Mouse (Mus musculus) frontal cortex, postnatal 36 days (tissue): Measurements from ENCODE around the gene Trp53i13.
"Not testable (repeated sequence)": the region's sequence is repeated elsewhere in the genome, so short reads cannot be mapped to it uniquely, and the experiment has no call there.

ENCODE experiments used
- DNase-seq, 2 experiments: peaks; one replicate each; pipeline ENCODE4 v3.0.0; 2022; ENCODE audit warnings: low spot score in 2 of 2

The Trp53i13 gene

DNA sequence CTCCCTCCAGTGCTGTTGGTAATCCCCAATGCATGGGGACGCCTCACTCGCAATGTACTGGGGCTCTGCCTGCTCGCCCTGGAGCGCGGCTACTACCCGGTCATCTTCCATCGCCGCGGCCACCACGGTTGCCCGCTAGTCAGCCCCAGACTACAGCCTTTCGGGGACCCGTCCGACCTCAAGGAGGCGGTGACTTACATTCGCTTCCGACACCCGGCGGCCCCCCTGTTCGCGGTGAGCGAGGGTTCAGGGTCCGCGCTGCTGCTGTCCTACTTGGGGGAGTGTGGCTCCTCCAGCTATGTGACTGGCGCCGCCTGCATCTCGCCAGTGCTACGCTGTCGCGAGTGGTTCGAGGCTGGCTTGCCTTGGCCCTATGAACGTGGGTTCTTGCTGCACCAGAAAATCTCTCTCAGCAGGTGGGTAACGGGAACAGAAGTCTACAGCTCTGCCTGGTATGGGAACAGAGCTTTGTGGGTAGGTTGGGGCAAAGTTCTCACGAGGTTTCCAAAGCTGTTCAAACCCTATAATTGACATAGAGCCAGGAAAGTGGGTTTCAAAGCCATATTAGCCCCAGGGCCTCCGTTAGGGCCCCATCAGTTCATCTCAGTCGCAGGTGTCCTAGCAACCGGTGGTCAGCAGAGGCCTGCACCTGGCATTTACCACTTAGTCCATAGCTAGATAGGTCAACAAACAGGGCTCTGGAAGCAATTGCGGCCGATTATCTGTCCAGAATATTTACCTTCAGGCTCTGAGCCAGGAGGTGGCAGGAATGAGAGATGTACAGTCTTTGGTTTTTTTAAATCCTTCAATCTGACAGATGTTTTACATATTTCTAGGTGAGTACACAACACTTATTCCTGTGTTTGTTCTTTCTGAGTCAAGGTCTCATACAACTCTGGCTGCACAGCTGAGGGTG lies at the start of gene Trp53i13:
TSS of gene Trp53i13 (minus strand) at position 344 of the 916 bp plus-strand sequence.
- DNase-seq, result no peak

- DNase-seq, result no peak
Measured at GRCm38 (mm10) chr11:77545261-77545660, 29.5 kb upstream of the Trp53i13 start.

- DNase-seq, result no peak
Measured at GRCm38 (mm10) chr11:77532202-77532846, 16.5 kb upstream of the Trp53i13 start.

- DNase-seq, result no peak
Measured at GRCm38 (mm10) chr11:77530862-77531261, 15.1 kb upstream of the Trp53i13 start.

- no peak for DNase-seq
Measured at GRCm38 (mm10) chr11:77529644-77530043, 13.9 kb upstream of the Trp53i13 start.

DNA sequence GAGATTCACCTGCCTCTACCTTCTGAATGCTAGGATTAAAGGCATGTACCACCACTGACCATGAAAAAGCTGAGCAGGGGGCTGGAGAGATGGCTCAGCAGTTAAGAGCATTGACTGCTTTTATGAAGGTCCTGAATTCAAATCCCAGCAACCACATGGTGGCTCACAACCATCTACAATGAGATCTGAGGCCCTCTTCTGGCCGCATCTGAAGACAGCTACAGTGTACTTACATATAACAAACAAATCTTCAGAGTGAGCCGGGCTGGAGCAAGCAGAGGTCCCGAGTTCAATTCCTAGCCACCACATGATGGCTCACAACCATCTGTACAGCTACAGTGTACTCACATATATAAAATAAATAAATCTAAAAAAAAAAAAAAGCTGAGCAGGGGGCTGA lies 12.6 kb upstream of the Trp53i13 start:
- DNase-seq, result not testable (repeated sequence)

DNA sequence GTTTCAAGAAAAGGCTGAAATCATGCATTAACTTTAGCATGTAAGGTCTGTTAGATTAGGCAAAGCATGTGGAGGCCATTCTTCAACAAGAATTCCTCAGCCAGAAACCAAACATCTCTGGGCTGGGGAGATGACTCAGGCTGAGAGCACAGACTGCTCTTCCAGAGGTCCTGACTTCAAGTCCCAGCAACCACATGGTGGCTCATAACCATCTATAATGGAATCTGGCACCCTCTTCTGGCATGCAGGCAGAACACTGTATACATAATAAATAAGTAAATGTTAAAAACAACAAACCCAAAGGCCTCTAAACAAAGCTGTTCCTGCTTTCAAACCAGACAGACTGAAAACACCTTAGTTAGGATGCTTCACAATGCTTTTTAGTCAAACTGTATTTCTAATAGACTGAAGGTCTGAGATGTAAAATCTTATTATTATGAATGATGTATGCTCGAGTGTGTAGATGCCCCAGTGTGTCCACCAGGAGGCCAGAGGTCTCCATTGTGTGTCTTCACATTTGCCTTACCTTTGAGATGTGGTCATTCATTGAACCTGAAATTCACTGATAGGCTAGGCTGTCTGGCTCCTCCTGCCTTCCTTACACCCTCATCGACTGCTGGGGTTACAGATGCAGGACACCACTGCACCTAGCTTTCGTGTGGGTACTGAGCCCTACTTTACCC lies 10.2 kb upstream of the Trp53i13 start:
- no peak for DNase-seq

DNA sequence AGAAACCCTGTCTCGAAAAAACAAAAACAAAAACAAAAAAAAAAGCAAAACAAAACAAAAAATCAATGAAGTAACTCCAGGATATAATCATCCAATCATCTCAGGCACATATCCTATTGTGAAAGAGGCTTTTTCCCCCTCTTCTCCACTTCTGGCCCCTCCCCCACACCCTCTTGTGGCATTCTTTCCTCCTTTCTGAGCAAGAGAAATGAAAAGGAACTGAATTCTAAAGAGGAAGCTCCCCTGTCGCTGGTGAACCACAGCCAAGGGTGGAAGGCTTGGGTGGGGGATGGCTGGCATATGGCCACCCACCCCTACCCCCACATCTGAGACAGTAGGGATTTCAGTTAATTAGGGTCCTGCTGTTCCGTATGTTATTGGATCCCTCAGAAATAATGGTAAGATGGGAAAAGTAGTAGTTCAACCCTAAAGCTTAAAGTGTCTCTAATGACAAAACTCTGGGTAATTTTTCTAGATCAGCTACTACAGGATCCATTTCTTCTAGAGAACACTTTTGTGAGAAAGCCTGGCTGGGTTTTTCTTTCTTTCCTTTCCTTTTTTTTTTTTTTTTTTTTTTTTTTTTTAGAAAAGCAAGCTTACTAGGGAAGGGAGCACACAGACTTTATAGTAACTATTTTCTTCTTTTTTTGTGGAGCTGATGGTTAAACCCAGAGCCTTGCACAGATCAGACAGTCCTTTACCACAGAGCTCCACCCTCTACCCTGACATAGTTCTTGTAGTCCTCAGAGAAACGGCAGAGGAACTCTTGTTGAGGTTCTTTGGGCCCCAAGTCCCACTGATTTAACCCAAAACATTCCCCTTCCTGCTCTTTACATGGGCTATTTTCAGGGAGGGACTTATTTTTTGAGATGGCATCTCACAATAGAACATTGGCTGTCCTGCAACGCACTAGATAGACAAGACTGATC lies 5.1 kb upstream of the Trp53i13 start:
- DNase-seq, result no peak

DNA sequence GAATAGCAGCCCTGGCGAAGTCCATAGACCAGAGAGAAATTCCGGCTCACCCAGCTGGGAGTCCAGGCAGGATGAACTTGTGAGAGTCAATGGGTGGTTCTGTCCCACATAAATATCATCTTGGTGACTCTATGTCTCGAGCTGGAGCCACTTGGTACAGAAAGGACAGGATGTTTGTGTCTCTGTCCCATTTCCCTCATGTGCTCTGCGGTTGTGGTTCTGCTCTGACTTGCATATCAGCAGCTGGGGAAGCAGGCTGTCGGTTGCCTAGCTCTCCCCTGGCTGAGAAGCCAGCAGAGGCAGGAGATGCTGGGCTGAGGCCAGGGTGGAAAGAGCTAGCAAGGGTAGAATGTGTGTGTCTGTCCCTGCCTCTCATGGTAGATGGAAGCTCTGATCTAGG lies 3.3 kb upstream of the Trp53i13 start, which contains the start of gene Gm10392:
TSS of gene Gm10392 (minus strand) at position 156 of the 400 bp plus-strand sequence.
- no peak for DNase-seq

- no peak for DNase-seq
Measured at GRCm38 (mm10) chr11:77518051-77518798, 2.4 kb upstream of the Trp53i13 start.

- no peak for DNase-seq
Measured at GRCm38 (mm10) chr11:77516553-77517425, 1.0 kb upstream of the Trp53i13 start.

DNA sequence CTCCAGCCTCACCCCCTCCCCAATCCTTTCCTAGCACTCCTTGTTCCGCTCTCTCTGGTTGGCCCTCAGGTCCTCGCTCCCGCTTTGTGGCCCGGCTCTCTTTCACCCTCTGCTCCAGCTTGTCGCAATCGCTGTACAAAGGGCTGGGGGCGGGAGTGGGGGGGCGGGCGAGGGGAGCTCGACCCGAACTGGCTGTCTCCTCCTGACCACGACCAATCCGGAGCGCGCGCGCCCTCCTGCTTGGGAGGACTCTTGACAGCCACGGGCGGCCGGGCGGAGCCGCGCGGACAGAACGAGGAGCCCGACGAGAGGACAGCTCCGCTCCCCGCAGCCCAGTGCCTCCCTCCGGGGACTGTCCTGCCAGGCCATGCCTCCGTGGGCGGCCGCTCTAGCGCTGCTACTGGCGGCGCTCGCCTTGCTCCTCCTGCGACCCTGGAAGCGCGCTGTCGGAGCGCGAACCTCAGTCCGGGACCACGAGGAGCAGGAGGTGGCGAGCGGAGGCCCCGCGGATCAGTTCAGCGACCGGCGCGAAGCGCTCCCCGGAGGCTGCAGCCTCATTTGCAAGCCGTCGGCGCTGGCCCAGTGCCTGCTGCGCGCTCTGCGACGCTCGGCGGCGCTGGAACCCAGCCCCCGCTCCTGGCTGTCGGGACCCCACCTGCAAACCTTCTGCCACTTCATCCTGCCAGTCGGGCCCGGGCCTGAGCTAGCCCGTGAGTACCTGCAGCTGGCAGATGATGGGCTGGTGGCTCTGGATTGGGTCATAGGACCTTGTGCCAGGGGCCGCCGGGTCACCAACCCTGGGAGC lies 746 bp downstream of the Trp53i13 start, which contains the start of gene Abhd15:
TSS of gene Abhd15 (plus strand) at position 290 of the 805 bp plus-strand sequence.
- DNase-seq, result no peak

DNA sequence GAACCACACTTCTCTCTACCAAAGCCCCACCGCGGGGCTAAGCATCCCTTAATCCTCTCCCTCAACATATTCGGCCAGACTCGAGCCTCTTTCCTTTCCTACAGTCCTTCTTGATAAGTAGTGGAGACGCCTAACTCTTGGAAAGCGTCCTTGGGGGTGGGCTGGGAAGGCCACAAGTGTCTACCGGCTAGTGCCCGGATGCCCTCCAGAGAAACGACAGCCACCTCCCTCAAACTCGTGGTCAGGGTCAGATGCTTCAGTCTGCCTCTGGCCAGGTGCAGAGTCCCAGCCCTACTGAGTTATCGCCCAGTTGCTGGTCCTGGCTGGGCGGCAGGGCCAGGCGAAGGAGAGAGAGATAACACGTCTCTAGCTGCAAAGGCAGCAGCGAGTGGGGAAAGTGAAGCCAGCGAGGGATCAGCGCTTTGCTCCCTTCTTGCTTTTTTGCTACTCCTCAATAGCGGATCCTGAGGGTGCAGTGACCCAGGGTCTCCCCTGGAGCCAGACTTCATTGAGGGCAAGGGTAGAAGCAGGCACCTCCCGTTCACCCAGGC lies 1.4 kb downstream of the Trp53i13 start:
- DNase-seq, result no peak

- no peak for DNase-seq
Measured at GRCm38 (mm10) chr11:77513811-77514170, 2.0 kb downstream of the Trp53i13 start.

DNA sequence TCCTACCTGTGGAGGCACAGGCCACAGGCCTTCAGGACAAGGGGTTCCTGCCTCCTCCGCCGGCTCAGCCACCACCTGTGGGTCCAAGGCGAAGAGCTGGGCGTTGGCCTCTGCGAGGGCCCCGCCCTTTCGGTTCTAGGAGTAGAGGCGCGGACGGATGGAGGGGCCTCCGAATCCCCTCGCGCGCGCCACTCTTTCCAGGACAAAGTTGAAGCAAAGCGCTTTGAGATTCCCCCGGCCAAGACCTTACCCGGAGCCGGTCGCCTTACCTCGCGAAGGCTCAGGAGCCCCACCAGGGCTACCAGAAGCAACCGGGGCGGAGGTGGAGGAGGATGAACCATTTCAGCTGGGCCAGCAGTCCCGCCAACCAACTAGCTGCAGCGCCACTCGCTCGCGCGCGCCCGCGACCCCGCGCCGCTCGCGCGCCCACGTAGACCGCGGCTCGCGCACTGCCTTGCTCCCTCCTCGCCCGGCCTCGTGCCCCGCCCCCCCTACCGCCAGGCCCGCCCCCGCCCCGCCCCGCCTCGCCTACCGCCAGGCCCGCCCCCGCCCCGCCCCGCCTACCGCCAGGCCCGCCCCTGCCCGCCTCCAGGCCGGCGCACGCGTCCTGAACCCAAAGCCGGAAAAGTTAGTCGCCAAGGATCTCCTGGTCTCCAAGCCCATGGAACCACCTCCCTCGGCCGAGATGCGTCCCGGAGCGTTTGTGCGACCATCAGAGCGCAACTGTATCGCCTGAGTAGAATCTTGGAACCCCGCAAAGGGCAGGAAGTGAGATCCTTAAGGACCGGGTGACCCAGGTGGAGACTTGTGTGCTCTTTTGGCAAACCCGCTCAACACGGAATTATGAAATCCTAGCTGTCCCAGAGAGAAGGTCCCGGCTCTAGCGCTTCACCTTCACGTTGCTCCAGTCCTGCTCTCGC lies 2.6 kb downstream of the Trp53i13 start:
- no peak for DNase-seq

DNA sequence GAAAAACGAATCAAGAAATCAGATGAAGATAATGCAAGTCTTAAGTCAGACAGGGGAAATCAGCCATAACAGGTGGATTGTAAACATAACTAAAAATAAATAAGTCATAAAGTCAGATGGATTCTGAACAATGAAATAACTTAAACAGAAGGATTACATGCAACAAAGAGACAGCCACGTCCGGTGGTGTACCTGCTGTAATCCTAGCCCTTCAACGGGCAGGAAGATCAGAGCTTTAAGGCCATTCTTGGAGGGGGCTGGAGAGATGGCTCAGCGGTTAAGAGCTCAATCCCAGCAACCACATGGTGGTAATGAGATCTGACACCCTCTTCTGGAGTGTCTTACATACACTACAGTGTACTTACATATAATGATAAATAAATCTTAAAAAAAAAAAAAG lies 4.4 kb downstream of the Trp53i13 start:
- DNase-seq, result no peak
